Mouse (Mus musculus) testis, adult 2 months (tissue): Measurements from ENCODE around the gene Ift57.

Experiments used
- CTCF ChIP-seq: fragments of 200-500 bp; IDR thresholded peaks from 2 replicates; pipeline ENCODE4 v1.5.1; 2012; ENCODE audit warnings: low read depth, mild to moderate bottlenecking, inconsistent platforms, low read length, moderate library complexity; ENCODE audit not compliant: control insufficient read depth, insufficient read depth, insufficient replicate concordance
- POLR2A ChIP-seq: fragments of 200-500 bp; IDR thresholded peaks from 2 replicates; pipeline ENCODE4 v1.6.1; 2012; ENCODE audit warnings: low read depth, mild to moderate bottlenecking, inconsistent platforms, low read length, moderate library complexity; ENCODE audit not compliant: control insufficient read depth

DNA sequence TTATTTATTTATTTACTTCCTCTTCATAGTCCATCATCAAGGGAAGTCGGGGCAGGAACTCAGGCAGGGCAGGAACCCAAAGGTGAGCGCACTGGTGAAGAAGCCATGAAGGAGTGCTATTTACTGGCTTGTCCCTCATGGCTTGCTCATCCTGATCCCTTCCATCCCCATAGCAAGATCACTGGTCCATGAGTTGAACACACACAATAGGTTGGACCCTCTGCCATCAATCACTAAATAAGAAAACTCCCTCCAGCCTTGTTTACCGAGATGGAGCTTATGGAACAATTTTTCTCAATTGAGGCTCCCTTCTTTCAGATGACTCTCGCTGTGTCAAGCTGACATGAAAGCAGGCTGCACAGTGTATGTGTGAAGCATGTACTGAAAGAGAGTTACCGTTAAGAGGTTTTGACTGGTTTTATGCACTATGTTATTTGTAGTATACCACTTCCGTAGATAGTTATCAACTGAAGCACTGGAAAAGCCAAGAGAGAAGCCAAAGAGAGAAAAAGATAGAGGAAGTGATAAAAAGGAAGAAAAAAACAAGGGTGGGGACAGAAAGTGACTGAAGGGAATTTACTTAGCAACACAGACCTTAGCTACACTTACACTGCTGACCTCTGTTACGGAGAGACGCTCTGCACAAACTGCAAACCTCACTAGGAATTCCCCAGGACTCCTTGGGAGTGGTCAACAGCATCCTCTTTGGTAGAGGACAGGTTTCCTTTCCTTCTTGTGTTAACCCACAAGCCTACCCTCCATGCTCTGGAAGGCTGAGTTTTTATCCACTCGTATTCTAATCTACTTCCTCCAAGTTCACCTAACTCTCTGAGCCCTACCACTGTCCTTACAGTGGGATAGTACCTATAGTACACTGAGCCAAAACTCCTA is 91.8 kb downstream of the Ift57 start:
- TF ChIP-seq CTCF (no peak), POLR2A (no peak)
